Mouse (Mus musculus) ES-E14 (cell line): ENCODE measurements around the gene Fgf5. TPM values are rescaled to one million over a fixed set of nuclear protein-coding genes. Genes with fewer than 3 reads are reported as not detected.
A peak's percentile ranks its signal among the peaks of the same experiment; 100 is the strongest.

Experiments used
- DNase-seq: peaks from one replicate; pipeline ENCODE4 v3.0.0-alpha.2; 2013; ENCODE audit warnings: low read depth, low spot score
- H3K27ac ChIP-seq: 2 replicates; pipeline ENCODE4 v1.5.1; 2012; ENCODE audit warnings: low read depth, mild to moderate bottlenecking, low read length, moderate library complexity, mixed read lengths; ENCODE audit not compliant: poor library complexity, insufficient read depth, severe bottlenecking
- H3K36me3 ChIP-seq: 2 replicates; pipeline ENCODE4 v1.6.1; 2012; ENCODE audit warnings: mild to moderate bottlenecking, low read length, moderate library complexity, mixed read lengths; ENCODE audit not compliant: control insufficient read depth, poor library complexity, insufficient read depth, severe bottlenecking
- H3K4me1 ChIP-seq, 2 experiments: fragments of 150-350 bp in 1 of 2; sonication (generic) in 1 of 2; 2 replicates each; pipeline ENCODE4 v1.6.1; 2012; ENCODE audit warnings: low read length in 2 of 2, mild to moderate bottlenecking in 1 of 2, mixed read lengths in 1 of 2; ENCODE audit not compliant: control insufficient read depth in 2 of 2, insufficient read depth in 2 of 2, poor library complexity in 1 of 2
- H3K4me3 ChIP-seq, 2 experiments: fragments of 150-350 bp in 1 of 2; sonication (generic) in 1 of 2; 2 replicates each; pipeline ENCODE4 v1.5.1; 2012; ENCODE audit warnings: low read length in 2 of 2, low read depth in 1 of 2, mild to moderate bottlenecking in 1 of 2, mixed read lengths in 1 of 2; ENCODE audit not compliant: insufficient read depth in 1 of 2, poor library complexity in 1 of 2, severe bottlenecking in 1 of 2
- H3K9ac ChIP-seq: 2 replicates; pipeline ENCODE4 v1.6.1; 2012; ENCODE audit warnings: low read depth, mild to moderate bottlenecking, low read length, mixed read lengths; ENCODE audit not compliant: poor library complexity, insufficient read depth, severe bottlenecking
- H3K9me3 ChIP-seq: fragments of 150-350 bp; sonication (generic); 2 replicates; pipeline ENCODE4 v1.6.1; 2012; ENCODE audit warnings: low read depth, mild to moderate bottlenecking, low read length; ENCODE audit not compliant: control insufficient read depth, insufficient read depth
- CHD2 ChIP-seq: IDR thresholded peaks from 2 replicates; pipeline ENCODE4 v1.6.1; 2014; ENCODE audit warnings: mild to moderate bottlenecking, low read depth, low read length, inconsistent platforms
- HCFC1 ChIP-seq: IDR thresholded peaks from 2 replicates; pipeline ENCODE4 v1.6.1; 2012; ENCODE audit warnings: low read length, inconsistent platforms, borderline replicate concordance; ENCODE audit not compliant: insufficient read depth
- MAFK ChIP-seq: IDR thresholded peaks from 2 replicates; pipeline ENCODE4 v1.6.1; 2014; ENCODE audit warnings: mild to moderate bottlenecking, low read depth, low read length, inconsistent platforms; ENCODE audit not compliant: insufficient read depth
- ZC3H11A ChIP-seq: IDR thresholded peaks from 2 replicates; pipeline ENCODE4 v1.6.1; 2012; ENCODE audit warnings: low read depth, mild to moderate bottlenecking, inconsistent platforms, low read length, borderline replicate concordance
- ZNF384 ChIP-seq: IDR thresholded peaks from 2 replicates; pipeline ENCODE4 v1.6.1; 2012; ENCODE audit warnings: low read depth, low read length, inconsistent platforms
- in situ Hi-C, 2 experiments: fragments of 600-800 bp; cut with MboI; formaldehyde crosslinking; loops; one replicate each; pipeline ENCODE4 v1.15.1; 2025; ENCODE audit warnings: low sequenced_read_pairs in 2 of 2, inconsistent platforms in 1 of 2; ENCODE audit not compliant: unreplicated experiment in 2 of 2
- total RNA-seq: library from RNA; depleted of rRNA; stranded (reverse); fragments of 300-350 nt; gene quantifications from 2 replicates; pipeline ENCODE4 v1.2.3, GENCODE M21; 2012

The Fgf5 gene
- total RNA-seq, 1 experiment: 1.1 TPM

- Histone ChIP-seq H3K4me1 (peaks cover 0 to 4% of the 10 kb centered on the region in 2 experiments; a peak in 1 of 4 replicates), H3K9me3 (no peaks in the 10 kb centered on the region), H3K36me3 (no peaks in the 10 kb centered on the region), H3K27ac (no peak overlapping the region), H3K9ac (no peak overlapping the region), H3K4me3 (no peak overlapping the region)
- in situ Hi-C loops: no loop called here
- no peak for DNase-seq
- no peak for TF ChIP-seq ZC3H11A
Measured at GRCm38 (mm10) chr5:98246826-98247225, 7.2 kb upstream of the Fgf5 start.

GRCm38 (mm10) chr5:98247516-98247915 is 6.5 kb upstream of the Fgf5 start:
- no peaks in the 10 kb centered on the region for H3K36me3 ChIP-seq
- peaks cover 0 to 4% of the 10 kb centered on the region in 2 experiments; a peak in 1 of 4 replicates for H3K4me1 ChIP-seq
- no peak overlapping the region for H3K9ac ChIP-seq
- TF ChIP-seq HCFC1 (no peak), MAFK (no peak), CHD2 (no peak), ZNF384 (no peak), ZC3H11A (no peak)
- no peak overlapping the region for H3K4me3 ChIP-seq
- no peak overlapping the region for H3K27ac ChIP-seq
- H3K9me3 ChIP-seq: no peaks in the 10 kb centered on the region
- DNase-seq: no peak
- in situ Hi-C loops: no loop called here

GRCm38 (mm10) chr5:98253147-98253546 is 837 bp upstream of the Fgf5 start:
- H3K27ac ChIP-seq: no peak overlapping the region
- H3K9ac ChIP-seq: no peak overlapping the region
- H3K4me1 ChIP-seq: peaks cover 0 to 6% of the 10 kb centered on the region in 2 experiments; a peak in 1 of 4 replicates
- TF ChIP-seq ZNF384: no peak
- no peak for TF ChIP-seq CHD2
- no peak for TF ChIP-seq MAFK
- TF ChIP-seq HCFC1: no peak
- no peak for TF ChIP-seq ZC3H11A
- in situ Hi-C loops: loop anchor here (5.0 to 10.0 kb wide), 2 partner anchors 68 to 81 kb away; no protein-coding TSS in a partner anchor
- no peaks in the 10 kb centered on the region for H3K36me3 ChIP-seq
- no peak overlapping the region; a peak in 1 of 4 replicates for H3K4me3 ChIP-seq
- DNase-seq: no peak
- H3K9me3 ChIP-seq: no peaks in the 10 kb centered on the region

- H3K27ac ChIP-seq: no peak overlapping the region
- in situ Hi-C loops: loop anchor here in 1 of 2 experiments (10.0 kb wide), 1 partner anchor 70 kb away; no protein-coding TSS in a partner anchor
- no peak overlapping the region for H3K9ac ChIP-seq
- H3K9me3 ChIP-seq: no peaks in the 10 kb centered on the region
- H3K36me3 ChIP-seq: no peaks in the 10 kb centered on the region
- TF ChIP-seq HCFC1 (no peak), MAFK (no peak), ZC3H11A (no peak), ZNF384 (no peak), CHD2 (no peak)
- DNase-seq: no peak
- peaks cover 0 to 6% of the 10 kb centered on the region in 2 experiments; a peak in 1 of 4 replicates for H3K4me1 ChIP-seq
- H3K4me3 ChIP-seq: peak overlapping the region in 1 of 2 experiments; percentile 42; a peak in 1 of 4 replicates
Measured at GRCm38 (mm10) chr5:98255176-98255575, 1.2 kb downstream of the Fgf5 start.

- no peak overlapping the region for H3K9ac ChIP-seq
- in situ Hi-C loops: loop anchor here in 1 of 2 experiments (10.0 kb wide), 1 partner anchor 71 kb away; no protein-coding TSS in a partner anchor
- no peaks in the 10 kb centered on the region for H3K9me3 ChIP-seq
- H3K36me3 ChIP-seq: no peaks in the 10 kb centered on the region
- peak overlapping the region in 1 of 2 experiments; percentile 9; a peak in 1 of 4 replicates for H3K4me3 ChIP-seq
- H3K27ac ChIP-seq: no peak overlapping the region
- TF ChIP-seq ZNF384 (no peak), CHD2 (no peak), MAFK (no peak), ZC3H11A (no peak), HCFC1 (no peak)
- H3K4me1 ChIP-seq: peaks cover 0 to 6% of the 10 kb centered on the region in 2 experiments; a peak in 1 of 4 replicates
- peak; percentile 65 for DNase-seq
Measured at GRCm38 (mm10) chr5:98255760-98256490, 1.9 kb downstream of the Fgf5 start.
